Mouse (Mus musculus) yolk sac, embryonic 10.5 days (tissue): ENCODE measurements at regions not wholly inside any gene's neighbourhood (a gene's known extent, or its start where the extent isn't known, plus 50 kb on each side); places are given as distances from the start of the nearest gene placed in this dataset.
A peak's percentile ranks its signal among the peaks of the same experiment; 100 is the strongest.

Experiments
- DNase-seq: peaks from one replicate; pipeline ENCODE4 v3.0.0-alpha.2; 2017; ENCODE audit warnings: low spot score

DNA sequence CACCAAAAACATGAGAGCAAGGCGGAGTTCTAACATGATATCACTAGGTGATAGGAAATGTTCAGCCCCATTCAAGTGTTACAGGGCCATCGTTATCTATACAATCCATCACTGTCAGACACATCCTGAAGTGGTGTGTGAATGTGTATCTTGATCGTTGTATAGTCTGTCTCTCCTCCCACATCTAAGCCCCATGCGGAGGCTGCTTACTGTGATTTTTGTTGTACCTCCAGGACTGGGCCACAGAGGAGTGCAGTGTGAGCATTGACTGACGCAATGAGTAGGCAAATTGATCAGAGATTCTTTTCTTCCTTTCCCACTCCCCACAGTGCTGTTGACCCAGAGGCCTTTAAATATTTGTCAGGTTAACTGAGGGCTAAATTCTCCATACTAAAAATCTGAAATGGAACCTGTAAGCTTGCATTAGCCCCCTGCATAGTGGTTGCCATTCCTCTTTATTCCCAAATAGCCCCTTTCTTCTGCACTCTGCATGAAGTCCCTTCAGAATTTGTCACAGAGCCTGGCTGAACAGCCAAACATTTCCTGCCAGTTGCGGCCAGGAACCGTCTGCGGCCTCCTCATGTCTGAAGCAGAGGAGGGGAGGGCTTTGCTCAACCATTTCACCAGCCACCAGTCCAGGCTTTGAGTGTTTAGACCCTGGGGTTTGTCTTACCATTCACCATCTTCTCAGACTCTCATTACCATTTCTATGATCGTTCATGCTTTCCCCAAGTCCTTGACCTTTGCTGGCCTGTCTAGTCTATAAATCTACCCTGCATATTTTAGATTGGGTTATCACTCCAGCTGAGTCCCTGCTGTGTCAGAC is 119.3 kb downstream of the Ttc8 start:
- DNase-seq, result no peak

DNA sequence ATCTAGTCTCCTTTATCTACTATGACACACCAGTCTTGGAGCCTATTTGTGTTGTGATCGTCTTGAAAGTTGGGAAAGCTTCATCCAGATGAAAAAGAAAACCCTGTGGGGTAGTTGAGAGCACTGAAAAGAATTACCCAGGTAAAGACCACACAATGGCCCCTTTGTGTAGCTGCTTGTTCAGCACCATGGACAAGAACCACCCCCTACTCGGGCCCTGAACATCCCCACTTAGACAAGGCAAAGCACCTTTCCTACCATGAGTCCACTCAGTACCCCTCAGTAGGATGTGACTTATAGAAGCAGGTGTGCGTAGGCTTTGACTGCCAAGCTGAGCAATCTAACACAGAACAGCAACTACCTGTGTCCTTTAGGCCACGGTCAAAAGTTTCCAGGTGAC is 121.2 kb downstream of the Ttc8 start:
- DNase-seq, result peak; percentile 5

DNA sequence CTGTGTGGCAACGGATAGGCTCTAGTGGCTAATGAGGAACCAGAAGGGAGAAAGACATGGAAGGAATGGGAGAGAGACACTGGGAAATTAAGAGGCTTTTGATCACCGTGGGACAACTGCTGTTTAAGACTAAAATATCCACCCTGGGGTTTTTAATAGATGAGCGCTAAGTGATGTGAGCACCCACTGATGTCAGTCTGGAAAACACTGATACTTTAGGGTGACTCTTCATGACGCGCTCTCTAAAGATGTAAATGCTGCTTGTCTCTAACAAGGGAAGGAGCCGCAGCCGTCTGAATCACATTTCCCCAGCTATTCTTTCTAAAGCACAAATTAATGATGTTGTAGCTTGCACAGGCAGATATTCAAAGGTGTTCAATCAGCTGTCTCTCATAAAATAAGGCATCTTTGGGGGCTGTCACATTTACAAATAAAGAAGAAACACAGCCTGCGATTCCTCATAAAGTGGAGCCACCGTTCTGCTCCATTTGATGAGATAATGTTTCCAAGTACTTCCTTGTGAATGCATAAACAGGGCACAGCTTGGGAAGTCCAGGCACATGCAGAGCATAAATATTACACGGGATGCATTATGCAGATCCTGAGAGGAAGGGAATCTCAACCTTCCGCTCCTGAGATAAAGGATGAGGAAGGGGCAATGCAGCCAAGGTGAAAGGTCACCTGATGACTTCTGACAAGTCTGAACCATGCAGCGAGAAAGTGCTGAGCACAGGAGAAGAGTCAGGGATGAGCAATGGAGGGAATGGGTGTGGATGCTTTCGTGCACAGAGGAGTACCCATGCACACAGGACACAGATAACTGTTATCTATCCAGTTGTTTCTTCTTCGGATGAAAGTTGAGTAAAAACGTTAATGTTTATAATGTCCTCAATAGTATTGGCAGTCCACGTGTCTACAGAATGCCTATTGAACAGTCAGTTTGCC is 122.8 kb downstream of the Ttc8 start:
- no peak for DNase-seq

DNA sequence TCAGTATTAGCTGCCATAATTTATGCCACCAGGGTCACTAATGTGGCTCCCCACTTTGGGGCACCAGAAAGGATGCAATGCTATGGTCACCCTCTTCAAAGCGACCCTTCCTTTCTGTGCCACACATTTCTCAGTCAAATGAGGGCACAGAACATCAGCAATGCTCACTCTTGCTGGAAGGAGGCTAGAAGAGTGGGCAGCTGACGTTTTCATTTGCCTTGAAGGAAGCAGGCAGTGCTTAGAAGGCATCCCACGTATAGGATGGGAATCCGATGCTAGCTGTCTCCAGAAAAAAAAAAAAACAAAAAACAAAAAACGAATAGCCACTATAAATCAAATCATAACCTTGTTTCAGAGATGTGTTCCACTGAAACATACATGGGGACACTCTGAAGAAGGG is 124.1 kb downstream of the Ttc8 start:
- no peak for DNase-seq

DNA sequence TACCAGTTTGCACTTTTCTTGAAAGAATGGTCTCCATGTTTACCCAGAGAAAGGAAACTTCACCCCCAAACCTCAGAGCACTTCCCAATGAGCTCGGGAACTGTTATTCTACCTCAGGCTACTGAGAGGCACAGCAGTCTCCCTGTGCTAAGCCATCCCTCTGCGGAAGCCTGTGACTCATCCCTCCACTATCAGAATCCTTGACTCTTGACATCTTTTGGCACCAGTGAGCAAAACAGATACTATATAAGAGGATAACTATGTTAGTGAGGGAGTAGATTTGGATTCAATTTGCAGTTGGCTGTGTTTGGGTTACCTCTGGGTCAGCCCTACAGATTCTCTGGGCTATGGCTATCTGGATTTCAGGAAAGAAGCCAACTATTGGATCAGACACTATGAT is 130.1 kb downstream of the Ttc8 start:
- DNase-seq, result no peak

DNA sequence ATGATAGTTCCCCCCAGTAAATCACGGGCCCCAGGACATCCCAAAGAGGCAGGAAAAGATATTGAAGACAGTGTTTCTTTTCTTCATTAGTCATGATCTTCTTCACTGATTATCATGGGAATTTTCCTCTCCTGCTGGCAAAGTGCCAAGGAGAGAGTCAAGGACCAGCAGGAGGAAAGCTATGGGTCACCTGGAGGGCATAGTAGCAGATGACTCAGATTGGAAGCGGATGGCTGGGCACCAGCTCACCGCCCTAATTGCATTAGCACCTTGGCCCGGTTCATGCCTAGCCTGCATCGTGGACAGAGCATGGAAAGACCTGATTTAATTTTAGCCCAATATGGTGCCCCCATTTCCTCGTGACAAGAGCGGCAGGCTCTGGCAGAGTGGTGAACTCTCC is 132.2 kb downstream of the Ttc8 start:
- no peak for DNase-seq

DNA sequence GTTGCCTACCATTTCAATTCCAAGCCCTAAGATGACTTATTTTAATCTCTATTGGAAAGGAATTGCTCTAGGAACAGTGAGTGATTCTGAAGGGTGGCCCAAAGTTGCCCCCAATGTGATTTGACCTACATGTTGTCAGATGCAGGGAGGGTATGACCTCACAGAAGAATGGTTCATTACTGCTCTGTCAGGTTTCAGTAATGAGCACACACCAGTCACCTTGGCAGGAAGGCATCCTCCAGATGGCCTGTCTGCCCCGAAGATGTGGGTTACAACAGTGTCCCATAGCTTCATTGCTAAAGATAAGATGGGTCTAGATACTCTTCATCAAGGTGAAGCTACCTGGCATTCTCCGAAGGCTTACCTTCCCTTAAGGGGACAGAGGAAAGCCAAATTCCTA is 137.1 kb downstream of the Ttc8 start:
- DNase-seq, result no peak

DNA sequence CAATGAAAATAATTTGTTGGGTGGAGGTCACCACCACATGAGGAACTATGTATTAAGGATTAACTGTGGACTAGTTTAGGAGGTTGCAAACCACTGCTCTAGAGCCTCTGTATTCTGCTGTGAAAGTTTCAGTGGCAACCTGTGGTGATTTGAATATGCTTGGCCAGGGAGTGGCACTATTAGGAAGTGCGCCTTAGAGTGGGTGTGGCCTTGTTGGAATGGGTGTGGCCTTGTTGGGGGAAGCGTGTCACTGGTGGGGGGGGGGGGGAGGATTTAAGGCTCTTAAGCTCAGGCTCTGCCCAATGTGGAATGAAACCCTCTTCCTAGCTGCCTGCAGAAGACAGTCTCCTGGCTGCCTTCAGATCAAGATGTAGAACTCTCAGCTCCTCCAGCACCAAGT is 138.5 kb downstream of the Ttc8 start:
- no peak for DNase-seq

DNA sequence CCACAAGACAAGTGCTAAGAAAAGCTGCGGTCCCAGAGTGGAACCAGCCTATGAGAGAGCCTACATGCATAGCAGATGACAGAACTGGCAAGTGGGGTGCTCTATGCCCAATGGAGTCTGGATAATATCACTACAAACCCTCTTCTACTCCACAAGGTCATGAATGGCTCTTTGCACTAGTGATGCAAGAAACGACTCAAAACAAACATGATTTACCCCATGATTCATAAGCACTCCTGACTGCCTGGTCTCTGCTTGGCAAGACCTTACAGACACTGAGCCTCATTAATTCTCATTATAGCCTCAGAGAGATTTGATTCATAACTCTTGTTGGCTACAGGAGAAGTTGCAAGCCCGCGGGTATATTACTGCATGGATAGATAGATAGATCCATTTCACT is 139.1 kb downstream of the Ttc8 start:
- DNase-seq, result no peak

DNA sequence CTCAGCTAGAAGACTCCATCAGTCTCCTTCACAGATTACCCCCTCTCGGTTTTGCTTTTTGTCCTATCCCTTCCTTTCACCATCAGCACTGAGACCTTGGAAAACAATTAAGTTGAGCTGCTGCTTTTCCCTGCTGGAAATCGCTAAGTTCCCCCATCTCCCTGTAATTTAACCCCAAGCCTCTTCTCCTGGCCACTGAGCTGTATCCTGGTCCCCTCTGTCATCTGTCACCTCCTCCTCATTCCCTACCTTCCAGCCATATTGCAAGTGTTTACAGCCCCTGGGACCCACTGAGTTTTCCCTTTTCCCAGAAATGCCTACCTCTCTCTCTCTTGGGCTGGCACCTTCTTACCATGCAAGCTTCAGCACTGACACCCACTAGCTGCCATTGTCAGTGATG is 140.3 kb downstream of the Ttc8 start:
- no peak for DNase-seq

DNA sequence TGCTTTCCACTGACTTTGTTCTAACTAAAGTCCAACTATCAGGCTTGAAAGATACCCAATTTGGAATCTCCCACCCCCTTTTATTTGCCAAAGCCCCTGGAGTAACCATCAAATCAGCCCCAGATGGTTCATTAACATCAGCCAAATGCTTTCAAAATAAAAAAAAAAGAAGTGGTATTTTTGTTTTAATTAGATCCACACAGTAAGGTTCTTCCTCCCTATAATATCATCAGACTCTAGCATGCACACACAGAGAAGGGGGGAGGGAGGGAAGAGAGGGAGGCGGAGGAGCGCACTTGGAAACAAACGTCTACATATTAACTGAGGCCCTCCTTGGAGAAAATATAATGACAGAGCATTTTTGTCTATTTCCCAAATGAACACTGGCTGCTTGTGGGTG is 143.1 kb downstream of the Ttc8 start:
- DNase-seq, result no peak

DNA sequence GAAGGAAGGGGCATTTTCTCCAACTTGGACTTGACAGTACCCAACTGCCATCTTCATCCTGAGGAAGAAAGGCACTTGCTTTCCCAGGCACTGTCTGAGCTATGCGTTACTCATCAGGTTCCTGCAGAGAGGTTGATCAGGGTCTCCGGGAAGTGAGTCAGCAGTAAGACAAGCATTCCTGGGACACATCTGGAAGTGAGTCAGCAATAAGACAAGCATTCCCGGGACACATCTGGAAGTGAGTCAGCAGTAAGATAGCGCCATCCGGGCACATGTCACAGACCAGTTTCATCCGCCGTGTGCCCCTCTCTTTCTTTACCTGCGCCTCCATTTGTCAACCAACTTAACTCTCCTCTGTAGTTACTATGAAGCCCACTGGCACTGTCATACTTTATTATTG is 143.5 kb downstream of the Ttc8 start:
- no peak for DNase-seq

DNA sequence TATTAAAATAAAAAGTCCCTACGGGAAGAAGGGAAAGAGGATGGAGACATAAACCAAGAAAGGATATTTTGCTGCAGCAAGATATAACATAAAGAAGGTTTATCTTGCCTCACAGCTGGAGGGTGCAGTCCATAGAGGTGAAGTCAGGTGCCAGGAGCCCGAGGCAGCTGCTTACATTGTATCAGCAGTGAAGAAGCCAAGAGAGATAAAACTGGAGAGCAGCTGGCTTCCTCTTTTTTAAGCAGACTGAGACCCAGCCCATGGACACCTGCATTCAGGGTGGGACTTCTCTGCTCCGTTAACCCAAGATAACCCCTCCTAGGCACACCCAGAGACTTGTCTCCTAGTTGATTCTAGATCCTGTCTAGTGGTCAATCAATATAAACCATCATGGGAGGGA is 147.6 kb downstream of the Ttc8 start:
- DNase-seq, result no peak

DNA sequence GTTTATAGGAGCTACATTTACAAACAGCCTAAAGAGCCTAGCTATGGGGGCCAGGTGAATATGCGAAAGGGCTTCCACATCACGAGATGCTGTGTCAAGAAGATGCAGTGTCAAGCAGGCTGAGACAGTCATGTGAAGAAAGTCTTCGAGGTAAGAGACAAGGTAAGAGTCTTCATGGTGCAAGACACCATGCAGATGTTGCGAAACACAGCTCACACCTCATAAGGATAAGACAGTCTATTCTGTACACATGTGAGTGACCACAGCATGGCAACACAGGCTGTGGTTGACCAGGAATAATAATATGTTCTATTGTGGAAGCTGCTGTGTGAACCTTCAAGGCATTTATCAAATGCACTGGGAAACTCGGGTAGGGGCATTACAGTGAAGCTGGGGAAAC is 153.4 kb downstream of the Ttc8 start:
- DNase-seq, result no peak

DNA sequence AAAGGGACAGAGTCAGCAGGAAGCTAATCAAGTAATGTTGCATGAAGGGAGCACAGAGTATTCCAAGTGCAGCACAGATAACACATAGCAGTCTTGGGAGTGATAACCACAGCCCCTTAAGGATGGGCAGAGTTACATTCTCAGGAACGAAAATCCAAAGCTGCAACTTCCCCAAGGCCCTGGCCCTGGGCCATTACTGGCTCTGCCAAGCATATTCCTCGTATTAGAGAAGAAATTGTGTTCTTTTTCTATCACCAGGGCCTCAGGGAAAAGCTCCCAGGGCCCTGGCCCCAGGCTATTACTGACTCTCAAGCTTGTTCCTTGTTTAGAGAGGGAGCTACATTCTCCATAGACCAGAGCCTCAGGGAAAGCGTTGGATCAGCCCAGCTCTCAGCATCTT is 157.0 kb downstream of the Ttc8 start:
- DNase-seq, result no peak

DNA sequence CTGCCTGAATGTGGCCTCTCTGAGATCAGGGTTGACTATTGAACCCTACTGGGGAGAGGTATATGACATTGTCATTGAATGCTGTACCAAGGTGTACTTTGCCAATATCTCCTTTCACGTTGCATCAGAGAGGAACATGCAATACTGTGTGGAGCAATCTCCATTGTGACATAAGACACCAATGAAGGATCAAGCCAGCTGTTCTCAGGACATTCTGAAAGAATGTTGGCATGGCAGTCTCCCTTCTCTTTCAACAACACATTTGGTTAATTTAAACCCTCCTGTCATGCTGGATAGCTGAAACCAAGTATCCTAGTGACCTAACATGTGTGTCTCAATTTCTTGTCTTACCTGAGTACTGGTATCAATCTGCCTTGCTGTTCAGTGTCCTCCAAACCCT is 159.5 kb downstream of the Ttc8 start:
- DNase-seq, result no peak

DNA sequence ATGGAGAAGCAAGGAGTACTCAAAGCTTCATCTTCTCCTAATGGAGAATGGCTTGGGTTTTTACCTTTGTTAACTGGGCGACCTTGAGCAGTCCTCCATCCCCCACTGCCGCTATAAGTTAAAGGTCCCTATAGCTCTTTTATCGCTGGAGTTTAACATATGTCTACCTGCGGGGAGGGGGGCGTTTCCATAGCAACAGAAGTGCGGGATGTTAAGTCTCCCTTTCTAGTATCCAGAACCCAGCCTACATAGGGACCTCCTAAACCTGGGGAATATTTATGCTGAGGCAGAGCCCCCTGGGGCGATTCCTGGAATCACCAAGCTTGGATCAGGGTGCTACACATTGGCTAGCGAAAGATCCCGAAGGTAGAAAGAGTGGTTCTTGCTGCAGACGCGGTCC is 163.2 kb downstream of the Ttc8 start:
- no peak for DNase-seq

DNA sequence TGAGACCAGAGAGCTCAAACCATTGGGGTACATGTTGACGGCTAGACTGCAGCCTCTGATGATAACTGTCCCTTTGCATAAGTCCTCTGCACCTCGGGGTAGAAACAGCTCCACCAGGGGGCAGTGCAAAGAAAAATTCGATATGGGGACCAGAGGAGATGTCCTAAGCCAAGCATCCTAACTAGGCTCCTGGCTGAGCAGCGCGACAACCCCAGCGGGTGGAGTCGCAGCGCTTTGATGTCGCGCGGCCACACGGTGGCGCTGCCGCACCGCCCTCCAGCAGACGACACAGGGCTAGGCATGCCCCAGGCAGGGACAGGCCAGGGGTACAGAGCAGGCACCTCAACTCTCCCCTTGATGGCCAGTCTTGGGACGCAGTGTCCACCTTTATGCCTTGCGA is 163.8 kb downstream of the Ttc8 start:
- peak; percentile 55 for DNase-seq

DNA sequence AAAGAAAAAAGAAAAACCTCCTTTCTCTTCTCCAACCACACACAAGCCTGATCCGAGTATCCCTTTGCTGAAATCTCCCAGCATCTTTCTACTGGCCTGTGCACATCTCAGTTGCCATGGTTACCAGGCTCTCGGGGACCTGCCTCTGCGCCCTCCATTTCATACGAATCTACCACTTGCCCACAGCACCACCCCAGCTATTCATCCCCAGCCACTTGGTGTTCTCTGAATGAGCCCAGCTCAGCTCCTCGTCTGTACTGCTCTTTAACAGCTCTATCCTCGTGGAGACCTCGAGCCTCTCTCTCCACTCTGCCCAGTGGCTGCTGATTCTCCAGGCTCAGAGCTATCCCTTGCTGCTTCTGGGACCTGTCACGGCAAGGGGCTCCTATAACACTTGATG is 166.9 kb downstream of the Ttc8 start:
- DNase-seq, result no peak

DNA sequence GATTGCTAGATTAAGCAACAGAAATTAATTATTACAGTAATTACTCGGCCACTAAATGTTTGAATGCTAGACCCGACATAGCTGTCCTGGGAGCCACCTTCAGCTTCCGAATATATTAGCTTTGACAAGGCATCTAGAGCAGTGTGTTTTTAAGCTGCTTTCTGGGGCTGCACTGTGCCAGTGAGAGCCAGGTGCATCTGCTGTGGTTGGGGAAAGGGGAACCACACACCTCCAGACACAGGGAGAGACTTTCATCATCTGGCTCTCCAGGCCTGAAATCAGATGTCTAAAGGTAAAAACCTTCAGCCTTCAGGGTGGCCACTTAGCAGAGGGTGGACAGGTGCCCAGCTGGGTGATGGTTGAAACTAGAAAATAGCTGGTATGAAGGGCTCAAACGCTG is 171.4 kb downstream of the Ttc8 start:
- DNase-seq, result no peak

DNA sequence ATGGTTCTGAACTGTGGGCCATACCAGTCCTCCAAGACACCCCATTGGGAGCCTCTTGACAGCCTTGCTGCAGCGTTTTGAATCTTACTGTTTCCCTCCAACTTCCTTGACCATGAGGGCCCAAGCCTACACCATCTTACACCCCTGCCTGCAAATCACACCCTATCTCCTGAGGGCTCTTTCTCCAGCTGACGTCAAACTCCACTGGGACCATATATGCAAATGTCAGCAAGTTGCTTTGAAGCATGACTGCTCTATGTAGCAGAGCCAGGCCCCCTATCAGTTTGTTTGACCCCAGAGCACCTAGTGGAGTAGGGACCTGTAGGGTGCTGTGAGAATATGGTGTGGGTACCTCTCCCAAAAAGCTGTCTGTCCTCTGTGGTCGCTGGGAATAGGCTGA is 172.8 kb downstream of the Ttc8 start:
- DNase-seq, result no peak

DNA sequence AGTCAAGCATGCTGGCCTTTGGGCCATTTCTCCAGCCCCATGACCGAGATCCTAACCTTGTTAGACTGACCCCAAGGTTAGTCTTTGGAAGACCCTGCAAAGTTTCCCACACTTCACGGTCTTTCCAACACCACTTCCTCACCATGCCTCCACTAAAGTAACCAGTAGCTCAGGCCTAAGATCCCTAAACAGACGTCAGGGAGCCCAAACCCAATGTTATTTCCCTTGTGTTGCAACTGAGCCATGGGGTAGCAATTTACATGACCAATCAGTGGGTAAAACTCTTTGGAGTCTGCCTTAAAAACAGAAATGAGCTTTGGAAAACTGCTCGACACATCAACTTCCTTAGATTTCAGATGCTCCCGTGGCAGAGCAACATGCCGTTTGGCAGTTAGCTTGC is 173.6 kb downstream of the Ttc8 start:
- no peak for DNase-seq

DNA sequence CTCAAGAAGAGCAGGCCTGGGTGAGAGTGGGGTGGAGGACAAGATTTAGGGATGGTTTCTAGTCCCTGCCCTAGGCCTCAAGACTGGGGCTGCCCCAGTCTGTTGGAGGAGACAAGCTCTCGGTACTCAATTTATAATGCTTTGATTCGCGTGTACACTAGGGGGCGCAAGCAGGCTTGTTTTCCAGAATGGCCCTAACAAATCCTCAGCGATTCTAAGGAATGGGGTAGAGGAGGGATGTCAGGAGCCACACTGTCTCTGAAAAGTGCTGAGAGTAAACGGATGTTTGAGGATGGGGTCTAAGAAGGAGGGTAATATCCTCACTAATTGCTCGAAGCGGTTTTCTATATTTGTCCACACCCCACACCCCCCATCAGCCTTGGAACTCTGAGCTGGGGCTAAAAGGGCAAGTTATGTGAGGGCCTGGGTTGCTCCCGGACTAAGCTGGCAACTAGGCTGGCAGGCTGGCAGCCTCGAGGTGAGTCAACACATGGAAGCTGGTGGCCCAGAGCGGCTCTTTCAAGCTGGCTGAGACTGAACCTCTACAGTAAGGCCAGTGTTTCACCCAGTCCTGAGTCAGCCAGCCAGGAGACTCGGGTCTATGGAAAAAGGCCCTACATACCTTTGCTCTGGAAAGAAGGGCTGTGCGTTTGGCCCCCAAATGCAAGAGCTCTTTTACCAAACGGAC is 176.7 kb downstream of the Ttc8 start:
- DNase-seq, result peak; percentile 71
